Mouse (Mus musculus) ES-Bruce4 (cell line): Measurements from ENCODE around the gene Lrrn4cl. TPM values are rescaled to one million over a fixed set of nuclear protein-coding genes. Genes with fewer than 3 reads are reported as not detected.

Experiments used
- H3K27ac ChIP-seq: 2 replicates; pipeline ENCODE4 v1.5.1; 2012; ENCODE audit warnings: low read length, inconsistent platforms; ENCODE audit not compliant: insufficient read depth
- H3K27me3 ChIP-seq: 2 replicates; pipeline ENCODE4 v1.6.1; 2012; ENCODE audit warnings: mild to moderate bottlenecking, low read length, inconsistent platforms; ENCODE audit not compliant: control insufficient read depth, poor library complexity, insufficient read depth, severe bottlenecking
- H3K36me3 ChIP-seq: 2 replicates; pipeline ENCODE4 v1.6.1; 2012; ENCODE audit warnings: inconsistent platforms, mild to moderate bottlenecking, low read length, moderate library complexity; ENCODE audit not compliant: control insufficient read depth, poor library complexity, insufficient read depth, severe bottlenecking
- H3K4me1 ChIP-seq: one replicate; pipeline ENCODE4 v1.8.1; 2011; ENCODE audit warnings: low read length; ENCODE audit not compliant: control insufficient read depth, insufficient read depth
- H3K4me3 ChIP-seq: 2 replicates; pipeline ENCODE4 v1.5.1; 2011; ENCODE audit warnings: low read depth, mild to moderate bottlenecking, low read length
- H3K9ac ChIP-seq: 2 replicates; pipeline ENCODE4 v1.6.1; 2012; ENCODE audit warnings: low read depth, mild to moderate bottlenecking, inconsistent platforms; ENCODE audit not compliant: poor library complexity, severe bottlenecking
- H3K9me3 ChIP-seq: replicated peaks from 2 replicates; pipeline ENCODE4 v1.6.1; 2012; ENCODE audit warnings: mild to moderate bottlenecking, low read length, inconsistent platforms; ENCODE audit not compliant: control insufficient read depth, poor library complexity, insufficient read depth, severe bottlenecking
- CTCF ChIP-seq: IDR thresholded peaks from one replicate; pipeline ENCODE4 v1.8.1; 2011; ENCODE audit warnings: low read depth, low read length
- EP300 ChIP-seq: IDR thresholded peaks from 2 replicates; pipeline ENCODE4 v1.6.1; 2011; ENCODE audit warnings: low read depth, low read length; ENCODE audit not compliant: insufficient read depth
- POLR2A ChIP-seq: IDR thresholded peaks from one replicate; pipeline ENCODE4 v1.8.1; 2011; ENCODE audit warnings: low read length; ENCODE audit not compliant: insufficient read depth
- polyA plus RNA-seq: library from polyadenylated mRNA; stranded (reverse); fragments of >200 nt; gene quantifications from 2 replicates; pipeline ENCODE4 v1.2.4, GENCODE M21; 2011; ENCODE audit warnings: low read depth; ENCODE audit not compliant: missing spikeins, insufficient read depth, insufficient read length

Gene Lrrn4cl
- polyA plus RNA-seq, 1 experiment: 2.1 TPM

GRCm38 (mm10) chr19:8815812-8816211, 34.8 kb upstream of the Lrrn4cl start:
- H3K4me3 ChIP-seq: no peak overlapping the region
- peaks cover 52% of the 10 kb centered on the region for H3K36me3 ChIP-seq
- H3K27ac ChIP-seq: no peak overlapping the region
- TF ChIP-seq EP300 (no peak), CTCF (no peak), POLR2A (no peak)
- no peaks in the 10 kb centered on the region for H3K27me3 ChIP-seq
- no peaks in the 10 kb centered on the region for H3K4me1 ChIP-seq
- no peaks in the 10 kb centered on the region for H3K9me3 ChIP-seq
- no peak overlapping the region for H3K9ac ChIP-seq

- Histone ChIP-seq H3K36me3 (peaks cover 43% of the 10 kb centered on the region), H3K27me3 (no peaks in the 10 kb centered on the region), H3K4me1 (peaks cover 2% of the 10 kb centered on the region), H3K9ac (0 out of 2 replicates have a peak overlapping the region, but pooled peaks have one; percentile 49), H3K9me3 (no peaks in the 10 kb centered on the region), H3K4me3 (no peak overlapping the region), H3K27ac (no peak overlapping the region)
- TF ChIP-seq CTCF (no peak), EP300 (no peak), POLR2A (no peak)
Measured at GRCm38 (mm10) chr19:8817001-8817400, 33.6 kb upstream of the Lrrn4cl start.

GRCm38 (mm10) chr19:8818301-8818798, 32.2 kb upstream of the Lrrn4cl start:
- Histone ChIP-seq H3K27me3 (no peaks in the 10 kb centered on the region), H3K4me3 (peak overlapping the region; percentile 92), H3K27ac (peak overlapping the region; percentile 96), H3K36me3 (peaks cover 38% of the 10 kb centered on the region), H3K9ac (peak overlapping the region; percentile 88), H3K4me1 (peaks cover 2% of the 10 kb centered on the region), H3K9me3 (no peaks in the 10 kb centered on the region)
- TF ChIP-seq POLR2A (no peak), EP300 (no peak), CTCF (no peak)

GRCm38 (mm10) chr19:8818801-8819595, 31.6 kb upstream of the Lrrn4cl start, which contains the start of gene Ttc9c:
Gene Ttc9c, minus strand, starts transcription at chr19:8819333.
- H3K9ac ChIP-seq: peak within 1 kb of the TSS; percentile 91
- H3K27ac ChIP-seq: peak within 1 kb of the TSS; percentile 96
- H3K27me3 ChIP-seq: no peaks in the 10 kb centered on the region
- no peaks in the 10 kb centered on the region for H3K9me3 ChIP-seq
- peaks cover 42% of the 10 kb centered on the region for H3K36me3 ChIP-seq
- H3K4me3 ChIP-seq: peak within 1 kb of the TSS; percentile 92
- H3K4me1 ChIP-seq: peaks cover 2% of the 10 kb centered on the region
- no peak for TF ChIP-seq CTCF
- peak; percentile 80 for TF ChIP-seq POLR2A
- TF ChIP-seq EP300: 0 out of 2 replicates have a peak, but pooled peaks have one; percentile 18

GRCm38 (mm10) chr19:8819596-8820423, 30.8 kb upstream of the Lrrn4cl start, which contains the start of gene Hnrnpul2:
Gene Hnrnpul2, plus strand, starts transcription at chr19:8820010.
- H3K9me3 ChIP-seq: no peaks in the 10 kb centered on the region
- H3K36me3 ChIP-seq: peaks cover 43% of the 10 kb centered on the region
- peaks cover 2% of the 10 kb centered on the region for H3K4me1 ChIP-seq

More at GRCm38 (mm10) chr19:8819596-8820423, 30.8 kb upstream of the Lrrn4cl start, which contains the start of gene Hnrnpul2:
- peak within 1 kb of the TSS; percentile 96 for H3K27ac ChIP-seq
- peak within 1 kb of the TSS; percentile 92 for H3K4me3 ChIP-seq
- no peaks in the 10 kb centered on the region for H3K27me3 ChIP-seq
- peak within 1 kb of the TSS; percentile 91 for H3K9ac ChIP-seq
- peak; percentile 87 for TF ChIP-seq POLR2A
- TF ChIP-seq CTCF: no peak
- TF ChIP-seq EP300: no peak
